In the genomic region with DNA sequence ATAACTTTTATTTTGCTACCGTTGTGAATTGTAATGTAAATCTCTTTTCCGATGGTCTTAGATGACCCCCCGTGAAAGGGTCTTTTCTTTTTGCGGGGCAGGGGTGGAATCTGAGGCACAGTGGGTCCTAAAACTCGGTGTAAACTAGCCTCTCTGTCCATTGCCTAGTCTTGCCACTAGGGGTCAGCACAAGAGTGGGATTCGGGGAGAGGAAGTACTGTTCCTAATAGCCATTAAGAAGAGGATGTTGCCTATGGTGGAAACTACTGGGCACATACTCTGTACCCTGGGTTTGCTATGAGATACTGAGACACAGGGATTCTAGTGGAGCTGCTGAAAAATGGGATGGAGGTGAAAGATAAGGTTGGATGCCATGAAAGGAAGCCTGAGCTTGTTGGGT, we compare ENCODE assay signal across 9 mouse cellular contexts. TPM values are rescaled to one million over a fixed set of nuclear protein-coding genes. Genes with fewer than 3 reads are reported as not detected.
DNase-seq lines count a peak whose midpoint lies in the region; ATAC-seq and TF ChIP-seq lines count a peak whose summit lies in the region.
"Had no signal": no experiment of that assay in that cellular context is flagged by ENCODE, and none has a peak within 500 bp of the region (broad histone marks: within the 10 kb centered on the region; RNA-seq: fewer than 3 reads in every experiment).

No protein-coding gene starts in this region.

- no peaks in the 10 kb centered on the region for H3K36me3 ChIP-seq in MEL (ENCODE audit: control insufficient read depth in 1 of 2, insufficient read depth in 2 of 2, low read length in 2 of 2)
- H3K36me3 ChIP-seq in heart, postnatal 0 days (replicated peaks; ENCODE audit: control insufficient read depth, insufficient read depth, low read length) = no peaks in the 10 kb centered on the region
- no peaks in the 10 kb centered on the region for H3K36me3 ChIP-seq in stomach, embryonic 16.5 days (ENCODE audit: control insufficient read depth, insufficient read depth, low read length)

- H3K27me3 ChIP-seq in MEL (ENCODE audit: control insufficient read depth in 1 of 2, insufficient read depth in 2 of 2, low read length in 2 of 2) = no peaks in the 10 kb centered on the region
- H3K27me3 ChIP-seq in heart, postnatal 0 days (ENCODE audit: control insufficient read depth, insufficient read depth, low read length) = no peaks in the 10 kb centered on the region
- H3K27me3 ChIP-seq in stomach, embryonic 16.5 days (ENCODE audit: control insufficient read depth, insufficient read depth, low read length) = peaks cover 19% of the 10 kb centered on the region

- H3K4me2 ChIP-seq in heart, postnatal 0 days (ENCODE audit: low read depth, low read length) = no peak overlapping the region
- H3K4me2 ChIP-seq in stomach, embryonic 16.5 days (ENCODE audit: low read depth, low read length) = no peak overlapping the region

- peak; percentile 50 to 71 (median 54) for TF ChIP-seq CTCF in MEL (IDR thresholded peaks at IDR 0.05 in 2 of 3, conservative IDR thresholded peaks at IDR 0.05 in 1 of 3; ENCODE audit: control insufficient read depth in 1 of 3, insufficient read depth in 1 of 3, low read depth in 2 of 3, low read length in 3 of 3, poor library complexity in 1 of 3, severe bottlenecking in 1 of 3)
- peak; percentile 84 for TF ChIP-seq CTCF in heart, postnatal 0 days (IDR thresholded peaks at IDR 0.05; ENCODE audit: low read depth)

- no peaks in the 10 kb centered on the region for H3K4me1 ChIP-seq in MEL (ENCODE audit: control insufficient read depth in 1 of 2, insufficient read depth in 2 of 2, low read length in 2 of 2)
- H3K4me1 ChIP-seq in heart, postnatal 0 days (ENCODE audit: control insufficient read depth, insufficient read depth) = no peaks in the 10 kb centered on the region
- H3K4me1 ChIP-seq in stomach, embryonic 16.5 days (ENCODE audit: control insufficient read depth, insufficient read depth, low read length) = no peaks in the 10 kb centered on the region

- no peak for TF ChIP-seq POLR2A in MEL (IDR thresholded peaks at IDR 0.05; ENCODE audit: control insufficient read depth in 1 of 2, insufficient read depth in 1 of 2, low read depth in 1 of 2, low read length in 2 of 2, poor library complexity in 1 of 2)

- no peak for ATAC-seq in heart, postnatal 0 days (ENCODE audit: insufficient read depth, low read depth)
- peak; percentile 37; the same call in 1 of the 2 replicates for ATAC-seq in stomach, embryonic 16.5 days (ENCODE audit: insufficient read depth, low FRiP score)

- no peak overlapping the region for H3K4me3 ChIP-seq in MEL (ENCODE audit: control insufficient read depth in 1 of 2, insufficient read depth in 1 of 2, low read depth in 2 of 2, low read length in 2 of 2)
- H3K4me3 ChIP-seq in heart, postnatal 0 days (ENCODE audit: low read depth, low read length) = no peak overlapping the region
- no peak overlapping the region for H3K4me3 ChIP-seq in stomach, embryonic 16.5 days (replicated peaks; ENCODE audit: low read length)

- DNase-seq in adrenal gland, adult (ENCODE audit: inconsistent age in 2 of 2, low spot score in 1 of 2) = peak; percentile 58 to 86
- DNase-seq in adrenal gland, adult 8-10 months = no peak
- DNase-seq in MEL (ENCODE audit: low read depth, low spot score) = peak; percentile 53
- peak; percentile 72 for DNase-seq in embryo, embryonic 10.5 days (ENCODE audit: low spot score)
- peak; percentile 59 for DNase-seq in heart, postnatal 0 days (ENCODE audit: low spot score)
- peak; percentile 13 for DNase-seq in layer of hippocampus, adult 9-10 months (ENCODE audit: low spot score)
- DNase-seq in lung, postnatal 14 days = peak; percentile 76

- no peaks in the 10 kb centered on the region for H3K79me2 ChIP-seq in MEL (ENCODE audit: control insufficient read depth, insufficient read depth, low read length, poor library complexity)

- no peak overlapping the region for H3K9ac ChIP-seq in MEL (ENCODE audit: control insufficient read depth, low read depth, low read length, poor library complexity, severe bottlenecking)
- no peak overlapping the region for H3K9ac ChIP-seq in heart, postnatal 0 days (replicated peaks; ENCODE audit: low read depth, low read length)
- no peak overlapping the region for H3K9ac ChIP-seq in stomach, embryonic 16.5 days (ENCODE audit: low read length)

- TF ChIP-seq RAD21 in MEL (IDR thresholded peaks at IDR 0.05; ENCODE audit: low read depth, low read length) = peak; percentile 51

- 24% methylated on average over 6 of the region's 6 CpGs for WGBS in heart, postnatal 0 days
- 35% methylated on average over 6 of the region's 6 CpGs for WGBS in stomach, embryonic 16.5 days

- no peak for TF ChIP-seq EP300 in MEL (IDR thresholded peaks at IDR 0.05; ENCODE audit: low read depth in 1 of 2, low read length in 2 of 2)
- no peak for TF ChIP-seq EP300 in heart, postnatal 0 days (IDR thresholded peaks at IDR 0.05; ENCODE audit: low read depth)

- no peaks in the 10 kb centered on the region for H3K9me3 ChIP-seq in MEL (replicated peaks; ENCODE audit: insufficient read depth, low read length)
- H3K9me3 ChIP-seq in heart, postnatal 0 days (replicated peaks; ENCODE audit: control insufficient read depth, low read length) = no peaks in the 10 kb centered on the region
- H3K9me3 ChIP-seq in stomach, embryonic 16.5 days (replicated peaks; ENCODE audit: control insufficient read depth, low read length) = no peaks in the 10 kb centered on the region

- no peak overlapping the region for H3K27ac ChIP-seq in MEL (ENCODE audit: control insufficient read depth, low read depth, low read length)
- no peak overlapping the region for H3K27ac ChIP-seq in heart, postnatal 0 days (ENCODE audit: low read depth)
- no peak overlapping the region for H3K27ac ChIP-seq in stomach, embryonic 16.5 days (ENCODE audit: low read length)

TF ChIP-seq in MEL, 35 proteins besides CTCF, POLR2A, EP300 and RAD21:
- TF ChIP-seq JUND (IDR thresholded peaks at IDR 0.05; ENCODE audit: low read depth, low read length) (no peak), ZC3H11A (IDR thresholded peaks at IDR 0.05; ENCODE audit: low read depth, low read length) (peak; percentile 32), TCF12 (IDR thresholded peaks at IDR 0.05; ENCODE audit: low read depth, low read length) (no peak), SMC3 (IDR thresholded peaks at IDR 0.05; ENCODE audit: low read depth, low read length) (peak; percentile 67), MEF2A (IDR thresholded peaks at IDR 0.05; ENCODE audit: extremely low read depth, insufficient replicate concordance, low read depth, low read length, poor library complexity, severe bottlenecking) (no peak), ZKSCAN1 (IDR thresholded peaks at IDR 0.05; ENCODE audit: low read depth, low read length) (no peak)

RNA-seq across cellular contexts. Expression of a gene that starts 13.5 kb away (rescaled TPM):
- 10 to 100 TPM; 33.4 to 72.4 (median 47.8) TPM for total RNA-seq in adrenal gland, adult 8-10 months (2022)
- total RNA-seq in MEL (2012; rRNA removed) = 0.39 and 0.49 TPM in 2 replicates
- 1 to 10 TPM in 1 of 2 experiments, not detected in 1; 2.3 TPM for polyA plus RNA-seq in MEL (2012; ENCODE audit: insufficient read depth in 1 of 2, insufficient read length in 2 of 2, low read depth in 1 of 2, low replicate concordance in 2 of 2, missing spikeins in 1 of 2)
- 32.4 and 42.0 TPM in 2 replicates for total RNA-seq in heart, postnatal 0 days (2014; rRNA removed; ENCODE audit: low replicate concordance)
- polyA plus RNA-seq in heart, postnatal 0 days (2015; fragmentation: Nextera tagmentation; extraction: Ambion mirVana) = 13.6 and 14.5 TPM in 2 replicates
- 8.5 and 9.9 TPM in 2 replicates for polyA plus RNA-seq in stomach, embryonic 16.5 days (2015; fragmentation: Nextera tagmentation; extraction: Ambion mirVana)
- polyA plus RNA-seq: C2C12 had no signal

RNA-seq across cellular contexts. Expression of a gene that starts 53.5 kb away (rescaled TPM):
- total RNA-seq in adrenal gland, adult 8-10 months (2022) = 10 to 100 TPM; 52.6 to 64.8 (median 60.4) TPM
- total RNA-seq in MEL (2012; rRNA removed) = 15.3 and 19.0 TPM in 2 replicates
- 10 to 100 TPM in 1 of 2 experiments, not detected in 1; 20.2 TPM for polyA plus RNA-seq in MEL (2012; ENCODE audit: insufficient read depth in 1 of 2, insufficient read length in 2 of 2, low read depth in 1 of 2, low replicate concordance in 2 of 2, missing spikeins in 1 of 2)
- 22.5 and 48.4 TPM in 2 replicates for total RNA-seq in heart, postnatal 0 days (2014; rRNA removed; ENCODE audit: low replicate concordance)
- 14.5 and 15.9 TPM in 2 replicates for polyA plus RNA-seq in heart, postnatal 0 days (2015; fragmentation: Nextera tagmentation; extraction: Ambion mirVana)
- 29.7 and 33.8 TPM in 2 replicates for polyA plus RNA-seq in stomach, embryonic 16.5 days (2015; fragmentation: Nextera tagmentation; extraction: Ambion mirVana)

Comparison
In these comparisons a context has a peak if more than half of its experiments do, and no peak if none do; other contexts are left out.
1. RNA of a gene that starts 13.5 kb away (total RNA-seq): 33.4 to 72.4 TPM in adrenal gland, adult 8-10 months and 32.4 to 42.0 TPM in heart, postnatal 0 days; 0.39 to 0.49 TPM in MEL; every median in the first group is over 10 times any median in the second.